Mouse (Mus musculus) spleen, adult 12 weeks (tissue): Measurements from ENCODE around the gene Prickle3.

ENCODE experiments used
- DNase-seq: peaks from one replicate; pipeline ENCODE4 v3.0.0; 2022; ENCODE audit warnings: low spot score

The Prickle3 gene

GRCm38 (mm10) chrX:7657221-7657639, at the start of gene Prickle3:
Prickle3 (plus strand) TSS chrX:7657260.
- peak; percentile 22 for DNase-seq

- DNase-seq: no peak
These were observed 47.0 kb upstream of the Prickle3 start for GRCm38 (mm10) chrX:7610035-7610434.

- no peak for DNase-seq
These were observed 46.4 kb upstream of the Prickle3 start for GRCm38 (mm10) chrX:7610536-7611258.

- no peak for DNase-seq
These were observed 39.0 kb upstream of the Prickle3 start for GRCm38 (mm10) chrX:7617889-7618551.

DNA sequence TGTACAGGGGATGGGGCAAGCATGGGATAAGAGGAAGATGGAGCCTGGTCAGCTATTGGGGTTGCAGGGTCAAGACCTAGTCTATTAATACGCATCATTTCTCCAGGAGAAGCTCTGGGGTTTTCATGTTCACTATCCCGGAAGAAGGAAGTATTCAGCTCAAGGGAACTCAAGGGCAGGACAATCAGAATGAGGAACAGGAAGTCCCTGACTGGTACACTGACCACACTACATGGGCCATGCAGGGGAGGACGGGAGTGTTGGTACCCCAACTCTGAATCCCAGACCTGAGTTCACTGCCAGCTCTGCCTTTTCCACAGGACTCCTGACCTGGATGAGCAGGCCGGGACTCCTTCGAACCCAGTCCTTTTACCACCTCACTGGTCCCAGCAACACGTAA, 24.5 kb upstream of the Prickle3 start:
- no peak for DNase-seq

DNA sequence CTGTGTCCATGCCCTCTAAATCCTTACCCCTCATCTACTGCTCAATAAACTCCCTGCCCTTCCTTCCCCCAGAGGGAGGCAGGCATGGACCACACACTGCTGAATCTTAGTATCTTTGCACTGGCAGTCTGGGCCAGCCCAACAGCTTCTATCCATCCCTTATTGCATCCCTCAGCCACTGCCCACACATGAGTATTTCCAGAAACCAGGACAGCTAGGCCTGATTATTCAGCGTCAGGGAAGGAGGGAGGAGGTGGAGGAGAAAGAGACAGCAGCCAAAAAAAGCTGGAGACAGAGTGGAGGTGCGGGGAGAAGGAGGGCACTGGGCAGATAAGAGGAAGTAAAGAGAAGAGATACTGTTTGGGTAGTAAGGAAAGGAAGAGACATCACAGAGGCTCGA, 22.0 kb upstream of the Prickle3 start:
- DNase-seq: no peak

DNA sequence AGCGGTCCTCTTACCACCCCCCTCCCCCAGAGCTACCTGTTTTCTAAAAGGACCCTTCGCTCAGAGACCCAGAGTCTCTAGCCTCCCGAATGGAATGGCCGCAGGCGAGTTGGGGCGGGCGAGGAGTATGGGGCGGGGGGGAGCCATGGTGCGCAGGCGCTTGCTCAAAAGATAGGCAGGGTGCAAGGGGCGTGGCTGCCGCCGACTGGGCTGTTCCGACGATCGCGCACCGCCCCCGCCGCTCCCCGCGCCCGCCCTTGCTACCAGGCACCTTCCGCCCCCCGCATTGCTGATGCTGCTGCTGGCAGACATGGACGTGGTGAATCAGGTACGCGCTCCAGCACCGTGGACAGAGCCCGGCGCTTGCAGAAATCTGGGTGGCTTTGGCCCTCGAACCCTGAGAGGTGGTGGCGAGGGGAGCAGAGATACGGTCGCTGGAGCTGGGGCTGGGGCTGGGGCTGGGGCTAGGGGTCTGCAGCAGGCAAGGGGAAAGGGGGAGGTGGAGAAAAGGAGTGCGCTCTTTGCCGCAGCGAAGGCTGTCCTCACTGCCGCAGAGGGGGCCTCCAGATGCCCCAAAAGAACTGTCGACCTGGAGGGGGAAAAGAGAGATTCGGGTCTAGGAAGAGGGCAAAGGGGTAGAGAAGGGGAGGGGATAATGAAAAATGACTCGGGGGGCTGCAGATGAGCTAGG, 18.5 kb upstream of the Prickle3 start, which contains the start of gene Syp:
TSS of gene Syp (plus strand) at position 71 of the 691 bp plus-strand sequence.
- DNase-seq: peak; percentile 73

DNA sequence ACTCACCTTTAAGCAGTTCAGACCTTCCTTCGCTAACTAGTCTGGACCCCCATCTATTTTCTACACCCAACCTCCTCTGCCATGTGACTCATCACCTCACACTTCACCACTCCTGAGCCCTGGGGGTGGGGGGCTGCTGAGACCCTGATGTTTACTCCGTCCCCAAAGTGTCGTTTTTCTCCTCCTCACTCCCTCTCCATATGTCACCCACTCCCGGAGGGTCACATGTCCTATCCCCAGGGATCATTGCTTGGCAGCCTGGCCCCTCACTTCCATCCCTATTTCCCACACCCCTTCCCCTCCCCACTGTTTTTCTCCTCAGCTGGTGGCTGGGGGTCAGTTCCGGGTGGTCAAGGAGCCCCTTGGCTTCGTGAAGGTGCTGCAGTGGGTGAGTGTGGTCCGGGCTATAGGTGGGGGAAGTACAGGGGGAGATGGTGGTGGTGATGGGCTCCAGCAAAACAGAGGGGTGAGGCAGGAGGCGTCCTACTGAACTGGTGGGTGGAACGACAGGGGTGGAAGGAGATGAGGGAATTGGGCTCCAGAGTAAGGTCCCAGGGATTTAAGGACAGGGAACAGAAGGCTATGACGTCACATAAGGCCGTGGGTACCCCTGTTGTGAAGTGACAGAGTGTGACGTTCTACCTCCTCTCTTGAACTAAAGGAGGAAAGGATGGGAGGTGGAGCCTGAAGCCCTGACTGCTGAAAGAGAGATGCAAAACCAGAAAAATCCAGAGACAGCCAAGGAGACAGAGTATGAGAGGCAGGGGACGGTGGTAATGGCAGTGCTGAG, 17.3 kb upstream of the Prickle3 start:
- DNase-seq: no peak

GRCm38 (mm10) chrX:7640785-7641184, 16.3 kb upstream of the Prickle3 start:
- DNase-seq: no peak

DNA sequence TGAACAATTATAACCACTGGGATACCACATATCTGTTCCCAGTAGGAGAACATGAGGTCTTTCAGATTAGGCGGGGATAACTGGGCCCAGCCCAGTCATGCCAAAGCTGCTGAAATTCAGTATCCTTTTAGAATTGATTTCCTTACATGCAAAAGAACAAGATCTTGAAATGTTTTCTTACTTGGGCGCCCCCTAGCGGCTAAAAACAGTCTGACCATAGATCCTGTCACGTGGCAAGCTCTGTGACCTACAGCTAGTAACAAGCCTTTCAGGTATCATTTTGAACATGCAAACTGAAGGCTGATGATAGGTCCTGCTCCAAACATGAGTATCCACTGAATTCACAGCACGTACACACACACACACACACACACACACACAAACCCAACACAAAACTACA, 11.7 kb upstream of the Prickle3 start:
- peak; percentile 69 for DNase-seq

GRCm38 (mm10) chrX:7648671-7649304, 8.3 kb upstream of the Prickle3 start:
- DNase-seq: peak; percentile 71

- no peak for DNase-seq
These were observed 1.1 kb downstream of the Prickle3 start for GRCm38 (mm10) chrX:7658031-7658784.

- no peak for DNase-seq
These were observed 1.9 kb downstream of the Prickle3 start for GRCm38 (mm10) chrX:7658785-7659589.

DNA sequence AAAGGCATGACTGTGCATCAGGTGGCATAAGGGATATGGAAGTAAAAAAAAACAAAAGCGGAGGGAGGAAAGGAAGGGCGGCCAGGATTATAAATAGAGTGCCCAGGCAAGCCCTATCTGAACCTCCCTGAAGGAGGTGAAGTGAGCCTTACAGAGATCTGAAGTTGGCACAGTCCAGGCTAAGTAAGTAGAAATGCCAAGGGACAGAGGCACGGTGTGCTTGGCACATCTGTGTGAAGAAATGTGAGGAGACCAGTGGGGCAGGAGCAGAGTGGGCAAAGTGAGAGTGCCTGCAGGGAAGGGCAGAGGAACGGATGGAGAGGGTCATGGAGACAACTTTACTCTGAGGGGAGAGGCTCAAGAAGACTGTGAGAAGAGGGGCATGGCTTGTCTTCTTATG, 4.0 kb downstream of the Prickle3 start:
- no peak for DNase-seq

DNA sequence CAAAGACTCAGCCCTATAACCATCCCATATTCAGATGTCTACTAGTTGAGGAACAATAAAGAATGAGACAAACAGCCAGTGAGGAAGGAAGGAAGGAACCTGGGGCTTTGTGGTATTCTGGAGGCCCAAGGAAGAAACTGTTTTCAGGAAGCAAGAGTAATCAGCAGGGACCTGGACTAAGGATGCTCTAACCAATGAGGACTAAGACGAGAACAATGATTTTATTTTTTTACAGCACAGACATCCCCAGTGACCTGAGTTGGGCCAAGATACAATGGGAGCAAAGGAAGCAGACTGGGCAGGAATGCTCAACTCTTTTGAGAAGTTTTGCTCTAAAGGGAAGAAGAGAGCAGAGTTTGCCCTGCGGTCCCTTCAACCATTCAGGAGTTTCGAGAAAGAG, 5.9 kb downstream of the Prickle3 start:
- no peak for DNase-seq

GRCm38 (mm10) chrX:7664791-7665190, 7.7 kb downstream of the Prickle3 start:
- DNase-seq: no peak

- no peak for DNase-seq
These were observed 8.9 kb downstream of the Prickle3 start for GRCm38 (mm10) chrX:7665739-7666502.

DNA sequence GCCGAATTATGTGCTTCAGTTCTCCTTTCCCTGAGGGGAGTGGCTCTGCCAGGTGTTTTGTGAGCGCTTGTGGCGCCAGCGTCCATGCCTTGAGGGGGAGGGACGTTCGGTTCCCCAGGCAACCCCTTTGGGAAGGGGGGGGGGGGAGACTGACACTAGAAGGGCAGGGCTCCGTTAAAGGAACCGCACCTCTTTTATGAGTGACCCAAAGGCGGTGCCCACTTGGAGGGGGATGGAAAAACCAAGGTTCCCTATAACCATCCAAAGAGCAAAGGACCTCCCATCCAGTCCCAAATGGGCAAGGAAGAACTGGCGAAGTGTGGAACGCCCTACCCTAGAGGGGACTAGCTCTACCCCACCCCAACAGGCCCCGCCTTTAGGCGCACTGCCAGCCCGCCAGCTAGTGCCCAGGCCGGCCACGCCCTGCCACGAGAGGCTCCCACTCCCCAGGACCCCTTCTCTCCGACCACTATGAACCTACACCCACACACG, 13.4 kb downstream of the Prickle3 start:
- peak; percentile 51 for DNase-seq
